Mouse (Mus musculus): ENCODE results near the gene Pomt1. TPM values are rescaled to one million over a fixed set of nuclear protein-coding genes. Genes with fewer than 3 reads are reported as not detected.

Pomt1 gene
- polyA plus RNA-seq, 1 experiment from 2014 or later = 37.1 TPM

DNA sequence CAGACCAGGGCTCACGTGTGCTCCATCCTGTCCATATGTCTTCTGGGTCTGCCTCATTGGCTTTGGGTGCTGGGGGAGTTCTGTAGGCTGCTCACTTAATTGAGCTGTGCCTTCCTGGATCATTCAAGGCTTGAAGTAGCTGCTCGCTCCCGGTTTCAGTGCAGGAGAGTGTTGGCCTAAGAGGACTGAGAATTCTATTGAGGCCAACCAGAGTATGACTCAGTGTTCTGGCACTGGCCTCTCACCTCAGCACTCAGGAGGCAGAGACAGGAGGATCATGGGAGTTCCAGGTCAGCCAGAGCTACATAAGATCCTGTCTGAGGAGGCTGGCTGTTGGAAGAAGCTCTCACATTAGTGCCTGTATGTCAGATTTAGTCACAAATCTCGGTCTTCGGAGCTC, 18.3 kb upstream of the Pomt1 start:
- 91% methylated on average over 5 of the region's 5 CpGs for WGBS
- Histone ChIP-seq H3K4me1 (replicated peaks; ENCODE audit: control insufficient read depth, insufficient read depth, low read length) (no peaks in the 10 kb centered on the region), H3K27ac (ENCODE audit: low read depth, low read length) (no peak overlapping the region), H3K36me3 (ENCODE audit: control insufficient read depth, insufficient read depth, low read length) (peaks cover 94% of the 10 kb centered on the region), H3K4me2 (no peak overlapping the region), H3K4me3 (ENCODE audit: low read depth, low read length) (no peak overlapping the region), H3K27me3 (replicated peaks; ENCODE audit: control insufficient read depth, insufficient read depth, low read length) (no peaks in the 10 kb centered on the region), H3K9me3 (ENCODE audit: control insufficient read depth, low read length) (no peaks in the 10 kb centered on the region), H3K9ac (ENCODE audit: low read depth, low read length) (no peak overlapping the region)
- DNase-seq (ENCODE audit: low spot score) (no peak), ATAC-seq (replicated peaks; ENCODE audit: low FRiP score) (no peak)

DNA sequence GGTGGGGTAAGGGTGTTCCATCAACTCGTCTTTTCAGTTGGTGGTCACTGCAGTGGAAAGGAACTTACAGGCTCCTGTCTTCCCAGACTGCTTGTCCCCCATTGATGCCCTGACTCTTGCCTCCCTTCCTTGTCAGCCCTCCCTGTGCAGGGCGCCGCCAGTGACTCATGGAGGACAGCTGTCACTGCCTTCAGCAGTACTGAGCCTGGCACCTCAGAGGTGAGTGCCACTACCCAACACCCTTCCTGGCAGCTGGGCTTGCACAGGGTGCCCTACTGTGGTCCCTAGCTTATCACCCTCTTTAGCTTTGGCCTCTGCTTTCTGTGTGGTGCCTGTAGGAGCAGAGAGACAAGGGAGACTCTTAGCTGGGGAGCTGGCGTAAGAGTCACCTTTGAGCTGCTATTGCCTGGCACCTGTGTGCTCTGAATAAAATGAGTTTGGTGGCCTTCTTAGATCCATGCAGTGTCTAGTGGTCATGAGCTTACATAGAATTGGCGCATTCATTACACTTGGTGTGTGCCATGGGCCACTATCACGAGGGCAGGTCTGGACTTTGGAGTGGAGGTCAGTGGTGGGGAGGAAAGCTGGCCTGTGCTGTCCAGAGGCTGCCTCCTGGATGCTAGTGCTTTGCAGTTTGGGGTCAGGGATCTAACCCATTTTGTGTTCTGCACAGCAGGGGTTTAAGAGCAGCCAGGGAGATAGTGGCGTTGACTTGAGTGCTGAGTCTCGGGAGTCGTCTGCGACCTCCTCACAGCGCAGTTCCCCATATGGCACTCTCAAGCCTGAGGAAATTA, 17.7 kb upstream of the Pomt1 start:
- H3K4me1 ChIP-seq (replicated peaks; ENCODE audit: control insufficient read depth, insufficient read depth, low read length) = no peaks in the 10 kb centered on the region
- no peak overlapping the region for H3K4me3 ChIP-seq (ENCODE audit: low read depth, low read length)
- no peaks in the 10 kb centered on the region for H3K27me3 ChIP-seq (replicated peaks; ENCODE audit: control insufficient read depth, insufficient read depth, low read length)
- no peak overlapping the region for H3K4me2 ChIP-seq
- peaks cover 94% of the 10 kb centered on the region for H3K36me3 ChIP-seq (ENCODE audit: control insufficient read depth, insufficient read depth, low read length)
- ATAC-seq (replicated peaks; ENCODE audit: low FRiP score) (no peak), DNase-seq (ENCODE audit: low spot score) (no peak)
- no peak overlapping the region for H3K27ac ChIP-seq (ENCODE audit: low read depth, low read length)
- H3K9ac ChIP-seq (ENCODE audit: low read depth, low read length) = no peak overlapping the region
- H3K9me3 ChIP-seq (ENCODE audit: control insufficient read depth, low read length) = no peaks in the 10 kb centered on the region
- 90% methylated on average over 11 of the region's 11 CpGs for WGBS

DNA sequence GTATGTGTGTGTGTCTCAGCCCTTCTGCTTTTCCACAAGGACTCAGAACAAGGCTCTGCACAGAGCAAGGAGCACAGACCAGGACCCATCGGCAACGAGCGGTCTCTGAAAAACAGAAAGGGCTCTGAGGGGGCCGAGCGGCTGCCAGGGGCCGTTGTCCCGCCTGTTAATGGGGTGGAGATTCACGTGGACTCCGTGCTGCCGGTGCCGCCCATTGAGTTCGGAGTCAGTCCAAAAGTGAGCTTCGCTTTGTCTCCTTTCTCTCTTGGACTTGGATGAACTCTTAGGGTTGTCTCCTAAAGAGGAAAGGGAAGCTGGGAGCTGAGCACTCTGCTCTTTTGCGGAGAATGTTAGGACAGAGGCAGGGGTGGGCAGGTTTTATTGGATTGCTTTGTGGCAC, 16.9 kb upstream of the Pomt1 start:
- ATAC-seq (replicated peaks; ENCODE audit: low FRiP score) (no peak), DNase-seq (ENCODE audit: low spot score) (no peak)
- whole genome bisulfite sequencing = 89% methylated on average over 14 of the region's 14 CpGs
- H3K9me3 ChIP-seq (ENCODE audit: control insufficient read depth, low read length) = no peaks in the 10 kb centered on the region
- no peak overlapping the region for H3K4me3 ChIP-seq (ENCODE audit: low read depth, low read length)
- no peak overlapping the region for H3K9ac ChIP-seq (ENCODE audit: low read depth, low read length)
- no peaks in the 10 kb centered on the region for H3K27me3 ChIP-seq (replicated peaks; ENCODE audit: control insufficient read depth, insufficient read depth, low read length)
- H3K27ac ChIP-seq (ENCODE audit: low read depth, low read length) = no peak overlapping the region
- H3K4me1 ChIP-seq (replicated peaks; ENCODE audit: control insufficient read depth, insufficient read depth, low read length) = no peaks in the 10 kb centered on the region
- peaks cover 93% of the 10 kb centered on the region for H3K36me3 ChIP-seq (ENCODE audit: control insufficient read depth, insufficient read depth, low read length)
- H3K4me2 ChIP-seq = no peak overlapping the region

DNA sequence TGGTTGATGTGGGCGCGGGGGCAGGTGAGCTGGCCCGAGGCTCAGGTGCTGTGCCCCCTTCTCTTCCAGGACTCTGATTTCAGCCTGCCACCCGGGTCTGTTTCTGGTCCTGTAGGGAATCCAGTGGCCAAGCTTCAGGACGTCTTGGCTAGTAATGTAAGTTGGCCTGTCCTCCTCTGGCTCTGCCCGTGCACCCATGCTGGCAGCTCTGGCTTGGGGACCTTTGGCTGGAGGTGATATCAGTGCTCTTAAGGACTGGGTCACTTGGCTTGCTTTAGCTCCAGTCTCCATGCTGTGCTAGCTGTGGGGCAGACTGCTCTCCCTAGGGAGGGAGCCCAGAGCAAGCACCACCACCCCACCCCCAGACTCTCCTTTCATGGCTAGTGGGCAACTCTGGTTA, 16.4 kb upstream of the Pomt1 start:
- Histone ChIP-seq H3K9ac (ENCODE audit: low read depth, low read length) (no peak overlapping the region), H3K9me3 (ENCODE audit: control insufficient read depth, low read length) (no peaks in the 10 kb centered on the region), H3K4me3 (ENCODE audit: low read depth, low read length) (no peak overlapping the region), H3K4me1 (replicated peaks; ENCODE audit: control insufficient read depth, insufficient read depth, low read length) (no peaks in the 10 kb centered on the region), H3K36me3 (ENCODE audit: control insufficient read depth, insufficient read depth, low read length) (peaks cover 91% of the 10 kb centered on the region), H3K27me3 (replicated peaks; ENCODE audit: control insufficient read depth, insufficient read depth, low read length) (no peaks in the 10 kb centered on the region), H3K27ac (ENCODE audit: low read depth, low read length) (no peak overlapping the region), H3K4me2 (no peak overlapping the region)
- ATAC-seq (replicated peaks; ENCODE audit: low FRiP score) = no peak
- DNase-seq (ENCODE audit: low spot score) = no peak
- 90% methylated on average over 6 of the region's 6 CpGs for WGBS

DNA sequence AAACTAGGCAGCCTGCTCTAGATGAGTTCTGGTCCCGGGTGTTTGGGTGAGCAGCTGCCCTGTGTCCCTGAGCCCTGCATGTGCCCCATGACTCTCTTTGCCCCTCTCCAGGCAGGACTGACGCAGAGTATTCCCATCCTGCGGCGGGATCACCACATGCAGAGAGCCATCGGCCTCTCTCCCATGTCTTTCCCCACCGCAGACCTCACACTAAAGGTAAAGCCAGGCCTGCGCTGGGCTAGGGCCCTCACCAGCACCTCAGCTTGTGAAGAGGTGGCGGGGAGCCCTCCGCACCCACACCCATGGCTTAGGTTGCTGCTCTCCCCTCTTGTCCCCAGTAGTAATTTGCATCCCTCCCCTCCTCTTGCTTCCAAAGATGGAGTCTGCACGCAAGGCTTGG, 15.4 kb upstream of the Pomt1 start:
- Histone ChIP-seq H3K4me3 (ENCODE audit: low read depth, low read length) (no peak overlapping the region), H3K4me1 (replicated peaks; ENCODE audit: control insufficient read depth, insufficient read depth, low read length) (no peaks in the 10 kb centered on the region), H3K27ac (ENCODE audit: low read depth, low read length) (no peak overlapping the region), H3K27me3 (replicated peaks; ENCODE audit: control insufficient read depth, insufficient read depth, low read length) (no peaks in the 10 kb centered on the region), H3K9me3 (ENCODE audit: control insufficient read depth, low read length) (no peaks in the 10 kb centered on the region), H3K36me3 (ENCODE audit: control insufficient read depth, insufficient read depth, low read length) (peaks cover 86% of the 10 kb centered on the region), H3K4me2 (no peak overlapping the region), H3K9ac (ENCODE audit: low read depth, low read length) (no peak overlapping the region)
- 91% methylated on average over 10 of the region's 10 CpGs for WGBS
- no peak for DNase-seq (ENCODE audit: low spot score)
- ATAC-seq (replicated peaks; ENCODE audit: low FRiP score) = no peak

DNA sequence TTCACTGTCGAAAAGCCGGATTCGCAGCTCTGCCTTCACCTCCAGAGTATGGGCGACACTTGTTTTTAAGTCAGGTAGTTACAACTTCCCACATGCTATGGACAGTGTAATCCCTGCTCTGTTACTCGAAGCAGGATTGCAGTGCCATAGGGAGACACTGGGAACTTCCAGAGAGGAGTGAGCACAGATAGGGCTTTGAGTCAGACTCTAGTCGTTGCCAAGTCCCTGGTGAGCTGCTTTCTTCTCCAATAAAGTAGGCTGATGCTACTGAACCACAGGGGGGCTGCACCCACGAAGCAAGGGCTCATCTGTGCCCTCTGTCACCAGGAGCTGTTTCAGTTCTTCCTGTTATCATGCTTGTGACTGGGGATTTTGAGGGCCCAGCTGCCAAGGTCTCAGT, 14.8 kb upstream of the Pomt1 start:
- 89% methylated on average over 7 of the region's 7 CpGs for WGBS
- H3K4me1 ChIP-seq (replicated peaks; ENCODE audit: control insufficient read depth, insufficient read depth, low read length) = no peaks in the 10 kb centered on the region
- H3K4me2 ChIP-seq = no peak overlapping the region
- H3K4me3 ChIP-seq (ENCODE audit: low read depth, low read length) = no peak overlapping the region
- no peak for ATAC-seq (replicated peaks; ENCODE audit: low FRiP score)
- no peak overlapping the region for H3K9ac ChIP-seq (ENCODE audit: low read depth, low read length)
- H3K27me3 ChIP-seq (replicated peaks; ENCODE audit: control insufficient read depth, insufficient read depth, low read length) = no peaks in the 10 kb centered on the region
- peaks cover 86% of the 10 kb centered on the region for H3K36me3 ChIP-seq (ENCODE audit: control insufficient read depth, insufficient read depth, low read length)
- no peaks in the 10 kb centered on the region for H3K9me3 ChIP-seq (ENCODE audit: control insufficient read depth, low read length)
- no peak overlapping the region for H3K27ac ChIP-seq (ENCODE audit: low read depth, low read length)
- DNase-seq (ENCODE audit: low spot score) = no peak

DNA sequence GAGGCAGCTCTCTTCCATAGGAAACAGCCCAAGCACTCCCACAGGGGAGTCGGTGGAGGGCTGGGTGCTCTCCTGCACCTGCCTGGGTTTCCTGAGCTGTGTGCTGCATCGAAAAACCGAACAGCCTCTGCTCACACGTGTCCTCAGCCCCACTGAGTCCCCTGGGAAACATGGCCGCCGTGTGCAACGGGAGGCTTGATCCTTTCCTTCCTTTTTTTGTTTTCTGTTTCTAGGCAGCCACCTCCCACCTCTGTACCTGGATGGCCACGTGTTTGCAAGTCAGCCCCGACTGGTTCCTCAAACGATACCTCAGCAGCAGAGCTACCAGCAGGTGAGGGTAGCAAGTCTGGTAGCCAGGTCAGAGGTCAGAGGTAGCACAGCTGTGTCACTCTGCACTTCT, 14.3 kb upstream of the Pomt1 start:
- no peaks in the 10 kb centered on the region for H3K9me3 ChIP-seq (ENCODE audit: control insufficient read depth, low read length)
- H3K27me3 ChIP-seq (replicated peaks; ENCODE audit: control insufficient read depth, insufficient read depth, low read length) = no peaks in the 10 kb centered on the region
- no peak for ATAC-seq (replicated peaks; ENCODE audit: low FRiP score)
- no peak for DNase-seq (ENCODE audit: low spot score)
- H3K4me3 ChIP-seq (ENCODE audit: low read depth, low read length) = no peak overlapping the region
- H3K36me3 ChIP-seq (ENCODE audit: control insufficient read depth, insufficient read depth, low read length) = peaks cover 85% of the 10 kb centered on the region
- WGBS = 83% methylated on average over 10 of the region's 10 CpGs
- H3K27ac ChIP-seq (ENCODE audit: low read depth, low read length) = no peak overlapping the region
- H3K4me2 ChIP-seq = no peak overlapping the region
- no peaks in the 10 kb centered on the region for H3K4me1 ChIP-seq (replicated peaks; ENCODE audit: control insufficient read depth, insufficient read depth, low read length)
- no peak overlapping the region for H3K9ac ChIP-seq (ENCODE audit: low read depth, low read length)

DNA sequence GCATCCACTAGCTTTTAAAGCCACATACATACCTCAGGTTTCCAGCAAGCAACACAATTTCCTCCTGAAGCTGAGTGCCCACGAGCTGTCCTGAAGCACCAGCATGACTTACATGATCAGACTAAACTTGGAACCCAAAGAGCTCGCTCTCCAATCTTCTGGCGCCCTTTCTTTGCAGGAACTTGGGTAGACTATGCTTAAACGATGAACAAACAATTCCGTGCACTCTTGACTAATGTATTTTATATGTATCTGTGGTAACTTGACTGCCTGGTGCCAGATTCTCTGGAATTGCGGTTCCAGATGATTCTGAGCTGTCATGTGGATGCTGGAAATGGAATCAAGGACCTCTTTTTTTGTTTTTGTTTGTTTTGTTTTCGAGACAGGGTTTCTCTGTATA, 957 bp upstream of the Pomt1 start:
- H3K4me3 ChIP-seq (ENCODE audit: low read depth, low read length) = peak overlapping the region; percentile 78
- H3K4me1 ChIP-seq (replicated peaks; ENCODE audit: control insufficient read depth, insufficient read depth, low read length) = peaks cover 12% of the 10 kb centered on the region
- peak overlapping the region; percentile 88 for H3K27ac ChIP-seq (ENCODE audit: low read depth, low read length)
- H3K27me3 ChIP-seq (replicated peaks; ENCODE audit: control insufficient read depth, insufficient read depth, low read length) = no peaks in the 10 kb centered on the region
- WGBS = 27% methylated on average over 7 of the region's 7 CpGs
- peaks cover 26% of the 10 kb centered on the region for H3K36me3 ChIP-seq (ENCODE audit: control insufficient read depth, insufficient read depth, low read length)
- peak overlapping the region; percentile 92 for H3K4me2 ChIP-seq
- ATAC-seq (replicated peaks; ENCODE audit: low FRiP score) (no peak), DNase-seq (ENCODE audit: low spot score) (no peak)
- peak overlapping the region; percentile 79 for H3K9ac ChIP-seq (ENCODE audit: low read depth, low read length)
- no peaks in the 10 kb centered on the region for H3K9me3 ChIP-seq (ENCODE audit: control insufficient read depth, low read length)

DNA sequence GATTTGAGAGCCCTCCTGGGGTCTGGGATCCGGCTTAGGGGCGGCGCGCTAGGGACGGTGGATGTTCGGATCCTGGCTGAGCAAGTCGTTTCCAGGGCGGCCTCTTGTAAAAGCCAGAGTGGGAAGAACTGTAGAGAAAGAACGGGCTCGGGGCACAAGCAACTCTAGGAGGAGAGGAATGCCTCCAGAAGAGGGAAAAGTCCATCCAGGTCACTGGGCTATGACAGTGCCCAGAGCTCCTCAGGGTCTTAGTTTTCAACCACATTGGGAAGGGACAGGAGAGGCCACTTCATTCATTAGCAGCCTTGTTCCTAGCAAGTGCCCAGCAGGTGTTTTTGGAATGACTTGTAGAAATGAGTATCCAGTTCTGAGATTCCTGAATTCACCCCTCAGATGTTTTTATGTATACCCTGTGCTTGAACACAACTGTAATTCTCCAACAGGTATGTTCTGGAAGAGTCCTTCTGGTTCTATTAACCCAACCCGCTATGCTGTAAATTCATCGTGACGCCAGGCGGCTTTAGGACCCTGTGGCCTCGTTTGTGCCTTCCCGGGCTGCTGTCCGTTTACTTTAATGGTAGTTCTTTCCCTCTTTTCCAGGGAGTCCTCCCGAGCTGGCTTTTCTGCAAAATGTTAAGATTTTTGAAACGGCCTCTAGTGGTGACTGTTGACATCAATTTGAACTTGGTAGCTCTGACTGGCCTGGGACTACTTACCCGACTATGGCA, 534 bp downstream of the Pomt1 start:
- ATAC-seq (replicated peaks; ENCODE audit: low FRiP score) = peak; percentile 40
- Histone ChIP-seq H3K27ac (ENCODE audit: low read depth, low read length) (peak overlapping the region; percentile 88), H3K36me3 (ENCODE audit: control insufficient read depth, insufficient read depth, low read length) (peaks cover 17% of the 10 kb centered on the region), H3K9ac (ENCODE audit: low read depth, low read length) (peak overlapping the region; percentile 79), H3K9me3 (ENCODE audit: control insufficient read depth, low read length) (no peaks in the 10 kb centered on the region), H3K4me3 (ENCODE audit: low read depth, low read length) (peak overlapping the region; percentile 78), H3K4me1 (replicated peaks; ENCODE audit: control insufficient read depth, insufficient read depth, low read length) (peaks cover 12% of the 10 kb centered on the region), H3K27me3 (replicated peaks; ENCODE audit: control insufficient read depth, insufficient read depth, low read length) (no peaks in the 10 kb centered on the region), H3K4me2 (peak overlapping the region; percentile 92)
- under 1% methylated on average over 20 of the region's 20 CpGs for WGBS
- peak; percentile 41 for DNase-seq (ENCODE audit: low spot score)

Measured in liver, embryonic 11.5 days (tissue).